Mouse (Mus musculus): ENCODE data around the gene Kcna7. TPM values are rescaled to one million over a fixed set of nuclear protein-coding genes. Genes with fewer than 3 reads are reported as not detected.

The Kcna7 gene
- polyA plus RNA-seq, 1 experiment from 2014 or later: 0.32 TPM

GRCm38 (mm10) chr7:45433835-45434202, 28.4 kb downstream of the Kcna7 start:
- 4% methylated on average over 7 of the region's 7 CpGs for WGBS
- Histone ChIP-seq H3K4me1 (peaks cover 45% of the 10 kb centered on the region), H3K9ac (peak overlapping the region; percentile 92), H3K27ac (replicated peaks) (peak overlapping the region; percentile 90), H3K4me3 (peak overlapping the region; percentile 80), H3K4me2 (peak overlapping the region; percentile 97), H3K27me3 (replicated peaks) (no peaks in the 10 kb centered on the region), H3K36me3 (peaks cover 44% of the 10 kb centered on the region), H3K9me3 (no peaks in the 10 kb centered on the region)
- no peak for ATAC-seq (ENCODE audit: extremely low read depth, insufficient number of reproducible peaks, low FRiP score, low TSS enrichment)

DNA sequence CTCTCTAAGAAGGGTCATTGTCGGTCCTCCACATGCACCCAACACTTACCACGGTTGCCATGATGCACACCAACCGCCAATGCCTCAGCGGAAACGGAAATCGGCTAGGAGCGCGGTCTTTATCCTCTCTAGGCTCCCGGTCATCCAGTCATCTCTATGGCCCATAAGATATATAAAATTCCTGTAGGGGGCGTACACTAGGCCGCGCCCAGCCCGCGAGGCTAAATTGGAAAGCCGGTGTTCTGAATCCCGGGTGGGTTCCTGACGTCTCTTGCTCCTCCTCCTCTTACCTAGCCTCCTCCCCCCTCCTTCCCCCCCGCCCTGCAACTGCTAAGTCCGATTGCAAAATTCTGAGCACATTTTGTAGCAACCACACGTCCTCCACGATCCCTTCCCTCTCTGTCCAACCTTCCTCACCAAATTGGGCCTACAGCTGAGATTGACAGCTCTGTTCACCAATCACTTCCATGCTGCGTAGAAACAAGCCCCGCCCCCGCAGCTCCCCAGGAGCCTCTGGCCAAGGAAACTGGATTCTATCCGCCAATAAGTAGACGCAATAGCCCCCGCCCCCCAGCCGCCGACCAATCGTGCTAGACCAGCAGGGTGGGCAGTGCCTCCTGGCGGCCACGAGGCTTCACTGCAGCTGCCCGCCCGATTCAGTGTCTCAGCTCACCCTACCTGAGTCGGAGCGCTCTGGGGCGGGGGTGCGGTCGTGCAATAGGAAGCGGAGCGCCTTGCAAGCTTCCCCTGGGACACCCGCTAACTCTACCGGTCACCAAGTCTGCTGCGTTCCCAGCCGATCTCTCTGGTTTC, 29.0 kb downstream of the Kcna7 start, which contains the start of gene Gys1:
Gene Gys1 (plus strand): TSS at position 642 of the 813 bp plus-strand sequence.
- Histone ChIP-seq H3K27me3 (replicated peaks) (no peaks in the 10 kb centered on the region), H3K4me1 (peaks cover 45% of the 10 kb centered on the region), H3K9me3 (no peaks in the 10 kb centered on the region), H3K9ac (peak within 1 kb of the TSS; percentile 95), H3K36me3 (peaks cover 41% of the 10 kb centered on the region), H3K4me2 (peak within 1 kb of the TSS; percentile 97), H3K27ac (replicated peaks) (peak within 1 kb of the TSS; percentile 92), H3K4me3 (peak within 1 kb of the TSS; percentile 80)
- ATAC-seq (ENCODE audit: extremely low read depth, insufficient number of reproducible peaks, low FRiP score, low TSS enrichment): peak; percentile 88
- under 1% methylated on average over 45 of the region's 45 CpGs for WGBS

GRCm38 (mm10) chr7:45435038-45435437, 29.6 kb downstream of the Kcna7 start:
- no peak for ATAC-seq (ENCODE audit: extremely low read depth, insufficient number of reproducible peaks, low FRiP score, low TSS enrichment)
- Histone ChIP-seq H3K27ac (replicated peaks) (peak overlapping the region; percentile 92), H3K27me3 (replicated peaks) (no peaks in the 10 kb centered on the region), H3K36me3 (peaks cover 41% of the 10 kb centered on the region), H3K4me2 (peak overlapping the region; percentile 97), H3K4me3 (peak overlapping the region; percentile 80), H3K9me3 (no peaks in the 10 kb centered on the region), H3K4me1 (peaks cover 45% of the 10 kb centered on the region), H3K9ac (peak overlapping the region; percentile 95)
- 2% methylated on average over 16 of the region's 16 CpGs for WGBS

DNA sequence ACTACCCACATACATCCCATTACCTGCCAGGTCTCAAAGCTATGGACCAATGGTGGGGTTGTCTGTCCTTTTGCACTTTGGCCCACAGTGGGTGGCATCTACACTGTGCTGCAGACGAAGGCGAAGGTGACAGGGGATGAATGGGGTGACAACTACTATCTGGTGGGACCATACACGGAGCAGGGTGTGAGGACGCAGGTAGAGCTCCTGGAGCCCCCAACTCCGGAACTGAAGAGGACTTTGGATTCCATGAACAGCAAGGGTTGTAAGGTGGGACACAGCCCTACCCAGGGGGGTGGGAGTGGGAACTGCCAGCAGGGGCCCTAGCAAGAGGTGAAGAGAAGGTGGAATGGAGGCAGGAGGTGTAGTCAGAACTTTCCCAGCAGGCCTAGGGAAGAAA, 31.0 kb downstream of the Kcna7 start:
- peaks cover 41% of the 10 kb centered on the region for H3K36me3 ChIP-seq
- H3K9ac ChIP-seq: peak overlapping the region; percentile 95
- no peaks in the 10 kb centered on the region for H3K27me3 ChIP-seq (replicated peaks)
- peak overlapping the region; percentile 80; the same call in 1 of the 2 replicates for H3K4me3 ChIP-seq
- ATAC-seq (ENCODE audit: extremely low read depth, insufficient number of reproducible peaks, low FRiP score, low TSS enrichment): no peak
- H3K4me1 ChIP-seq: peaks cover 45% of the 10 kb centered on the region
- peak overlapping the region; percentile 97 for H3K4me2 ChIP-seq
- 76% methylated on average over 5 of the region's 5 CpGs for WGBS
- no peak overlapping the region for H3K27ac ChIP-seq (replicated peaks)
- H3K9me3 ChIP-seq: no peaks in the 10 kb centered on the region

DNA sequence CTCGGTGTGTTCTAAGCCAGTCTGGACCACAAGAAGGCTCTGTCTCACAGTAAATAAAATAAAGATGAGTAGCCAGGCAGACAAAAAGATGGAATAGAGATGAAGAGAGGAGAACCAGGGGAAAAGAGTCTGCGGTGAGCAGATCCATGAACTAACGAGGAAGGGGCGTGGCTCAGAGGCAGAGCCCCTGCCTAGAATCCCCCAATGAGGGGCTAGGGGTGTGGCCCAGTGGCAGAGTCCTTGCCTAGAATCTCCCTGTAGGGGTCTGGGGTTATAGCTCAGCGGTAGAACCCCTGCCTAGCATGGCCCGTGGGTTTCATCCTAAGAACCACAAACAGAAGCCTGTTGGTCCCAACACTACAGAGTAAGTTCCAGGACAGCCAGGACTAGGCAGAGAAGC, 31.6 kb downstream of the Kcna7 start:
- Histone ChIP-seq H3K27me3 (replicated peaks) (no peaks in the 10 kb centered on the region), H3K4me1 (peaks cover 45% of the 10 kb centered on the region)

DNA sequence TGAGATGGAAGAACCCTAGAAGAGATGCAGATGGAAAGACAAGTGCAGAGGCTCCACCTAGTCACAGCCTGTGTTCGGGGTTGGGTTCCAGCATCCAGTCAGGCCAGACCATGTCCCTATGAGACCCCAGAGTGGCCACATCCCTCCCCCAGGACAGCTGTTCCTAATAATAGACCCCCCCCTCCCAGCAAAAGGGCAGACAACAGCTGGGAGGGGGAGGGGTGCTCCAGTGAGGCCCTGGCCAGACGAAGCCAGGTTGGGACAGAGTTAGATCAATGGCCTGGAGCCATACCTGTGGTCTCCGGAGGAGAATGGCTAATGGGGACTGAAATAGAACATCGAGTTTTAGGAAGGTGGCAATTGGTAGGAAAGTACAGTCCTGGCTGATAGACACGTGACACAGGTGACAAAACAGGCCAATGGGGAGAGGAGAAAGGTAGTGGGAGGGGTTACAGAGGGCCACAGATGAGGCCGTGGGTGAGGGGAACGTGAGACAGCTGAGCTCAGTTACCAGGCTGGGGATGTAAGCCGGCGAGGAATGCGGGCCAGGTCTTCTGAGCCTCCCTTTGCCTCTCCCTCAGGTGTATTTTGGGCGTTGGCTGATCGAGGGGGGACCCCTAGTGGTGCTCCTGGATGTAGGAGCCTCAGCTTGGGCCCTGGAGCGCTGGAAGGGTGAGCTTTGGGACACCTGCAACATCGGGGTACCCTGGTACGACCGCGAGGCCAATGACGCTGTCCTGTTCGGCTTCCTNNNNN, 32.2 kb downstream of the Kcna7 start, which contains the start of gene Ruvbl2:
Gene Ruvbl2 (minus strand): TSS at position 576 of the 756 bp plus-strand sequence.
- no peaks in the 10 kb centered on the region for H3K9me3 ChIP-seq
- 24% methylated on average over 19 of the region's 19 CpGs for WGBS
- H3K4me2 ChIP-seq: peak within 1 kb of the TSS; percentile 97
- peaks cover 43% of the 10 kb centered on the region for H3K36me3 ChIP-seq
- H3K4me1 ChIP-seq: peaks cover 43% of the 10 kb centered on the region
- no peak for ATAC-seq (ENCODE audit: extremely low read depth, insufficient number of reproducible peaks, low FRiP score, low TSS enrichment)
- H3K27ac ChIP-seq (replicated peaks): no peak within 1 kb of the TSS
- H3K27me3 ChIP-seq (replicated peaks): no peaks in the 10 kb centered on the region
- peak within 1 kb of the TSS; percentile 4; the same call in 1 of the 2 replicates for H3K4me3 ChIP-seq
- H3K9ac ChIP-seq: peak within 1 kb of the TSS; percentile 95

More for the DNA sequence above, 31.6 kb downstream of the Kcna7 start:
- no peak overlapping the region for H3K27ac ChIP-seq (replicated peaks)
- no peaks in the 10 kb centered on the region for H3K9me3 ChIP-seq
- WGBS: 36% methylated on average over 6 of the region's 6 CpGs
- ATAC-seq (ENCODE audit: extremely low read depth, insufficient number of reproducible peaks, low FRiP score, low TSS enrichment): no peak
- H3K4me3 ChIP-seq: peak overlapping the region; percentile 4; the same call in 1 of the 2 replicates
- H3K36me3 ChIP-seq: peaks cover 41% of the 10 kb centered on the region
- peak overlapping the region; percentile 95 for H3K9ac ChIP-seq
- H3K4me2 ChIP-seq: peak overlapping the region; percentile 97

GRCm38 (mm10) chr7:45443526-45444420, 38.3 kb downstream of the Kcna7 start:
- Histone ChIP-seq H3K4me2 (no peak overlapping the region), H3K9ac (no peak overlapping the region), H3K27ac (replicated peaks) (no peak overlapping the region), H3K9me3 (no peaks in the 10 kb centered on the region), H3K4me3 (no peak overlapping the region), H3K36me3 (peaks cover 84% of the 10 kb centered on the region), H3K27me3 (replicated peaks) (no peaks in the 10 kb centered on the region), H3K4me1 (peaks cover 9% of the 10 kb centered on the region)
- ATAC-seq (ENCODE audit: extremely low read depth, insufficient number of reproducible peaks, low FRiP score, low TSS enrichment): 0 out of 2 replicates have a peak, but pooled peaks have one; percentile 10
- WGBS: 66% methylated on average over 22 of the region's 22 CpGs

- H3K4me2 ChIP-seq: no peak overlapping the region
- H3K36me3 ChIP-seq: peaks cover 81% of the 10 kb centered on the region
- H3K4me1 ChIP-seq: peaks cover 10% of the 10 kb centered on the region
- H3K27me3 ChIP-seq (replicated peaks): no peaks in the 10 kb centered on the region
- ATAC-seq (ENCODE audit: extremely low read depth, insufficient number of reproducible peaks, low FRiP score, low TSS enrichment): no peak
- no peak overlapping the region for H3K4me3 ChIP-seq
- H3K9me3 ChIP-seq: no peaks in the 10 kb centered on the region
- no peak overlapping the region for H3K27ac ChIP-seq (replicated peaks)
- H3K9ac ChIP-seq: no peak overlapping the region
Observed at GRCm38 (mm10) chr7:45446589-45446988, 41.1 kb downstream of the Kcna7 start.

DNA sequence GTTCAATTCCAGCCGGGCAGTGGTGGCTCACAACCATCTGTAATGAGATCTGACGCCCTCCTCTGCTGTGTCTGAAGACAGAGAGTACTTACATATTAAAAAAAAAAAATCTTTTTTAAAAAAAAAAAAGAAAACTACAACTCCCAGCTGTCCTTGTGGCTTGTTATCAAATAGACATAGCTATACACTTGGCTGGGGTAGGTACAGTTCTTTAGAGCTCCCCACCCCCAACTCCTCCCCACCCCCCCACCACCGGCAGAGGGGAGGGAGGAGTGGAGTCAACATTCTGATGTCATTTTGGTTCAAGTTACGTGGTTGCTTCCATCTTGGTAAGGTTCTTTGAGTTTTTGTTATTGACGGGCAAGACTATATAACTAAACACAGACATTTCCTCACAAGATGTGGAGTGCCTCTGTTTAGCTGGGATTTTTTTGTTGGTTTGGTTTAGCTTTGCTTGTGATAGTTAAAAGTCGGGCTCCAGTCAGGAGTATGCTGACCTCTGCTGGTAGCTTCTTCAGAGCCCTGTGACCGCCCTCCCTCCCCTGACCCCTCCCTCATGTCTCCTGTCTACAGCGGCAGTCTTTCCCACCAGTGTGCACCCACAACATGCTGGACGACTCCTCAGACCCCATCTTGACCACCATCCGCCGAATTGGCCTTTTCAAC, 42.0 kb downstream of the Kcna7 start:
- H3K36me3 ChIP-seq: peaks cover 83% of the 10 kb centered on the region
- no peaks in the 10 kb centered on the region for H3K9me3 ChIP-seq
- no peaks in the 10 kb centered on the region for H3K27me3 ChIP-seq (replicated peaks)
- peak overlapping the region; percentile 55 for H3K9ac ChIP-seq
- peak overlapping the region; percentile 40; the same call in 1 of the 2 replicates for H3K4me2 ChIP-seq
- ATAC-seq (ENCODE audit: extremely low read depth, insufficient number of reproducible peaks, low FRiP score, low TSS enrichment): 0 out of 2 replicates have a peak, but pooled peaks have one; percentile 14
- H3K27ac ChIP-seq (replicated peaks): no peak overlapping the region
- peaks cover 14% of the 10 kb centered on the region for H3K4me1 ChIP-seq
- H3K4me3 ChIP-seq: peak overlapping the region; percentile 11; the same call in 1 of the 2 replicates
- 28% methylated on average over 11 of the region's 11 CpGs for WGBS

DNA sequence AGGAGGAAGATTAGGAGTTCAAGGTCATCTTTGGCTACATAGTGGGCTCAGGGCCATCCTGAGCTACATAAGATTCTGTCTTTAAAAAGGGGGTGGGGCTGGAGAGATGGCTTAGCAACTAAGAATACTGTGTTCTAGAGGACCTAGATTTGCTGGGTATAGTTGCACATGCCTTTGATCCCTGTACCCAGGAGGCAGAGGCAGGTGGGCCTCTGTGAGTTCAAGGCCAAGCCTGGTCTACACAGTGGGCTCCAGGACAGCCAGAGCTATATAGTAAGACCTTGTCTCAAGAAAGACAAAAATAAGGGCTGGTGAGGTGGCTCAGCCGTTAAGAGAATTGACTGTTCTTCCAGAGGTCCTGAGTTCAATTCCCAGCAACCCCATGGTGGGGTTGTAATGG, 44.5 kb downstream of the Kcna7 start:
- 88% methylated on average over 1 of the region's 1 CpGs for WGBS
- no peaks in the 10 kb centered on the region for H3K9me3 ChIP-seq
- H3K27ac ChIP-seq (replicated peaks): no peak overlapping the region
- ATAC-seq (ENCODE audit: extremely low read depth, insufficient number of reproducible peaks, low FRiP score, low TSS enrichment): no peak
- no peak overlapping the region for H3K4me3 ChIP-seq
- H3K27me3 ChIP-seq (replicated peaks): no peaks in the 10 kb centered on the region
- H3K4me1 ChIP-seq: peaks cover 14% of the 10 kb centered on the region
- H3K9ac ChIP-seq: no peak overlapping the region
- no peak overlapping the region for H3K4me2 ChIP-seq
- H3K36me3 ChIP-seq: peaks cover 83% of the 10 kb centered on the region

Data from heart, embryonic 13.5 days (tissue).